Mouse (Mus musculus) intestine, embryonic 15.5 days (tissue): ENCODE results near the gene Prkcd. TPM values are rescaled to one million over a fixed set of nuclear protein-coding genes. Genes with fewer than 3 reads are reported as not detected.

Experiments used
- ATAC-seq: fragments of 200-750 bp; cut with Nextera tagmentation; 2 replicates; pipeline ENCODE4 v1.8.0; 2017; ENCODE audit warnings: moderate TSS enrichment, moderate library complexity
- H3K27ac ChIP-seq: fragments of 300-500 bp; sonication (generic); 2 replicates; pipeline ENCODE4 v1.5.1; 2015; ENCODE audit warnings: mild to moderate bottlenecking, inconsistent platforms
- H3K27me3 ChIP-seq: fragments of 300-500 bp; sonication (generic); replicated peaks from 2 replicates; pipeline ENCODE4 v1.6.1; 2015; ENCODE audit warnings: inconsistent platforms
- H3K36me3 ChIP-seq: fragments of 300-500 bp; sonication (generic); 2 replicates; pipeline ENCODE4 v1.6.1; 2015; ENCODE audit warnings: inconsistent platforms
- H3K4me1 ChIP-seq: fragments of 300-500 bp; sonication (generic); replicated peaks from 2 replicates; pipeline ENCODE4 v1.6.1; 2015; ENCODE audit warnings: inconsistent platforms
- H3K4me2 ChIP-seq: fragments of 300-500 bp; sonication (generic); replicated peaks from 2 replicates; pipeline ENCODE4 v1.6.1; 2015; ENCODE audit warnings: mild to moderate bottlenecking, inconsistent platforms
- H3K4me3 ChIP-seq: fragments of 300-500 bp; sonication (generic); replicated peaks from 2 replicates; pipeline ENCODE4 v1.5.1; 2015; ENCODE audit warnings: inconsistent platforms
- H3K9ac ChIP-seq: fragments of 300-500 bp; sonication (generic); 2 replicates; pipeline ENCODE4 v1.6.1; 2015; ENCODE audit warnings: inconsistent platforms
- H3K9me3 ChIP-seq: fragments of 300-500 bp; sonication (generic); 2 replicates; pipeline ENCODE4 v1.6.1; 2016; ENCODE audit warnings: inconsistent platforms
- WGBS: fragments of 180-500 bp; shearing (Covaris S2); methylation state at CpG from one replicate; pipeline ENCODE4 v1.1.7; 2015; 5-methylcytosine and 5-hydroxymethylcytosine counted together
- polyA plus RNA-seq: library from polyadenylated mRNA; unstranded; fragments of >200 nt; fragmentation: Nextera tagmentation; extraction: Ambion mirVana; gene quantifications from 2 replicates; pipeline ENCODE4 v1.2.1, GENCODE M21; 2015

The Prkcd gene
- polyA plus RNA-seq, 1 experiment from 2014 or later: 57.2 TPM

DNA sequence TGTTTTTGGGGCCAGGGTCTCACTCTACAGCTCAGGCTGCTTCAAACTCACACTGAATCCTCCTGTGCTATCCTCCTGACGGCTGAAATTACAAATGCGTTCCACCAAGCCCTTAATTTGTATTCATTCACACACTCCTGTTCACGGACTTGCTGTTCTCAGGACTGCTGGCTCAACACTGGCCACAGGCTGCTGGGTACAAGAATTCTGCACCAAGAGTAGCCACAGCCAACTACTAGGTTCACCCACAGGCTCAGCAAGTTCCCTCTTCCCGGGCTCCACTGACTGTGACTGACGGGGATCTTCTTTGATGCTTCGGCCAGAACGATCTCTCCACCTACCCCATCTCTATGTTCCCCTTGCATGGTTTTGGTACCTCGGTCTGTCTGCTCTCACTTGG lies 23.7 kb upstream of the Prkcd start:
- no peak for ATAC-seq
- Histone ChIP-seq H3K27ac (no peak overlapping the region), H3K4me2 (no peak overlapping the region), H3K27me3 (no peaks in the 10 kb centered on the region), H3K4me3 (no peak overlapping the region), H3K36me3 (no peaks in the 10 kb centered on the region), H3K4me1 (no peaks in the 10 kb centered on the region), H3K9ac (no peak overlapping the region), H3K9me3 (no peaks in the 10 kb centered on the region)
- WGBS: 84% methylated on average over 8 of the region's 8 CpGs

DNA sequence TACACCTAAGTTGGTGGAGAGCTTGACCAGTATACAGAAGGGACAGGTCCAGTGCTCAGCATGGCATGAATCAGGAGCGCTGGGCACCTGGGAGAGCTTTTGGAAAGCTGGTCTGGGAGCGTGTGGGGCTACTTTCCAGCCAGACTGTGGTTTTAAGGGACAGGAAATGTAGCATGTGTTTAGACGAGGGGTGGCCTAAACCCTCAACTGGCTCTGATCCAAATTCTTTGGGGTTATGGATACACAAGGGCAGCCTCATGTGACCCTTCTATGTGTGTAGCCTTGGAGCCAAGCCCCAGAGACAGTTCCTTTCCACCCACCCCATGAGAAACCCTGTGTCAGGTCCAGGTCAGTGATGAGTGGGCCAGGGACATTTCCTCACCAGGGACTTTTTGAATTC lies 22.5 kb upstream of the Prkcd start:
- WGBS: 60% methylated on average over 3 of the region's 3 CpGs
- Histone ChIP-seq H3K27ac (no peak overlapping the region), H3K4me1 (no peaks in the 10 kb centered on the region), H3K27me3 (no peaks in the 10 kb centered on the region), H3K4me3 (no peak overlapping the region), H3K36me3 (no peaks in the 10 kb centered on the region), H3K4me2 (no peak overlapping the region), H3K9me3 (no peaks in the 10 kb centered on the region), H3K9ac (no peak overlapping the region)
- ATAC-seq: no peak

- ATAC-seq: no peak
- no peak overlapping the region for H3K4me3 ChIP-seq
- no peaks in the 10 kb centered on the region for H3K9me3 ChIP-seq
- 80% methylated on average over 1 of the region's 1 CpGs for WGBS
- H3K36me3 ChIP-seq: no peaks in the 10 kb centered on the region
- no peak overlapping the region for H3K9ac ChIP-seq
- no peak overlapping the region for H3K27ac ChIP-seq
- H3K4me1 ChIP-seq: no peaks in the 10 kb centered on the region
- H3K27me3 ChIP-seq: no peaks in the 10 kb centered on the region
- no peak overlapping the region for H3K4me2 ChIP-seq
Measured at GRCm38 (mm10) chr14:30646486-30646885, 20.5 kb upstream of the Prkcd start.

DNA sequence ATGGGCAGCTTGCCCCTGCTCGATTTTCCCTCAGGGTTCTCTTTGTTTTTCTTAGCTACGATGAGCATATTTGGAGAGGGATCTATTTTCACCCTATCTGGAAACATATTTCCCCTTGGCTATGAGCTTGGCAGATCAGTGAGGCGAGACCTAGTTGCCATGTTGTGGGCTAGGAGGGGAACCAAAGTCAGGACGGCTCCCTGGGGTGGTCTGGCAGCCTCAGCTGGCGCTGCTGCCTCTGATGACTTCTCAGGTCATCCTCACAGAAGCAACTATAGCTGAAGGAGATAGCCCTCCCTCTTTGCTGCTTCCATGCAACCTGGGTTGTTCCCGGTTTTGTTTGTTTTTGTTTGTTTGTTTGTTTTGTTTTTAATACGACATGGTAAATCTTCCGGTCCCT lies 19.1 kb upstream of the Prkcd start:
- no peaks in the 10 kb centered on the region for H3K27me3 ChIP-seq
- H3K4me2 ChIP-seq: no peak overlapping the region
- no peak overlapping the region for H3K4me3 ChIP-seq
- H3K36me3 ChIP-seq: no peaks in the 10 kb centered on the region
- H3K27ac ChIP-seq: no peak overlapping the region
- H3K9me3 ChIP-seq: no peaks in the 10 kb centered on the region
- 0 out of 2 replicates have a peak, but pooled peaks cover 4% of the 10 kb centered on the region for H3K4me1 ChIP-seq
- no peak for ATAC-seq
- WGBS: 69% methylated on average over 8 of the region's 8 CpGs
- H3K9ac ChIP-seq: no peak overlapping the region

GRCm38 (mm10) chr14:30644026-30644425 lies 18.0 kb upstream of the Prkcd start:
- Histone ChIP-seq H3K36me3 (no peaks in the 10 kb centered on the region), H3K4me3 (no peak overlapping the region), H3K9ac (no peak overlapping the region), H3K4me2 (no peak overlapping the region), H3K4me1 (0 out of 2 replicates have a peak, but pooled peaks cover 5% of the 10 kb centered on the region), H3K9me3 (no peaks in the 10 kb centered on the region), H3K27me3 (no peaks in the 10 kb centered on the region), H3K27ac (no peak overlapping the region)
- 94% methylated on average over 2 of the region's 2 CpGs for WGBS
- no peak for ATAC-seq

GRCm38 (mm10) chr14:30641748-30642147 lies 15.7 kb upstream of the Prkcd start:
- Histone ChIP-seq H3K4me3 (no peak overlapping the region), H3K27me3 (no peaks in the 10 kb centered on the region), H3K4me2 (no peak overlapping the region), H3K9ac (no peak overlapping the region), H3K4me1 (0 out of 2 replicates have a peak, but pooled peaks cover 14% of the 10 kb centered on the region), H3K36me3 (no peaks in the 10 kb centered on the region), H3K9me3 (no peaks in the 10 kb centered on the region), H3K27ac (no peak overlapping the region)
- ATAC-seq: no peak
- 72% methylated on average over 2 of the region's 2 CpGs for WGBS

DNA sequence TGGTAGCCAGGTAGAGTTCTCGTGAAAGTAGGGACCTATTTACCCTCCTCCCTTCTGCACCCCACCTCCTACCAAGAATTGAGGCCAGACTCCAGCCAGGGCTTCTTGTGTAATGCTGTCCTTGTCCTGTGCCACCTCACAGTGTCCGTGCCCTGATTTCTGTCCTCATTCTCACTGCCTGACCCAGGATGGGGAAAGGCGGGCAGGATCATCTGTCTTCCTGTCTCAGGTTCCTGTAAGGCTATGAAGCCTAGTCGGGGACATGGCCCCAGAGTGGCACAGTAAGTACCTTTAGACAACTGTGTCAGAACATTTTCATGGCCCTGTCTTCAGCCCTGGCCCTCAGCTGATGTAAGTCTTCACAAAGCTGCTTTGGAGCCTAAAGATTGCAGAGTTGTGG lies 12.7 kb upstream of the Prkcd start:
- no peak overlapping the region for H3K4me3 ChIP-seq
- no peak overlapping the region for H3K27ac ChIP-seq
- H3K9me3 ChIP-seq: no peaks in the 10 kb centered on the region
- H3K27me3 ChIP-seq: no peaks in the 10 kb centered on the region
- peaks cover 35% of the 10 kb centered on the region for H3K4me1 ChIP-seq
- WGBS: 83% methylated on average over 4 of the region's 4 CpGs
- no peak overlapping the region for H3K4me2 ChIP-seq
- no peaks in the 10 kb centered on the region for H3K36me3 ChIP-seq
- ATAC-seq: no peak
- no peak overlapping the region for H3K9ac ChIP-seq

DNA sequence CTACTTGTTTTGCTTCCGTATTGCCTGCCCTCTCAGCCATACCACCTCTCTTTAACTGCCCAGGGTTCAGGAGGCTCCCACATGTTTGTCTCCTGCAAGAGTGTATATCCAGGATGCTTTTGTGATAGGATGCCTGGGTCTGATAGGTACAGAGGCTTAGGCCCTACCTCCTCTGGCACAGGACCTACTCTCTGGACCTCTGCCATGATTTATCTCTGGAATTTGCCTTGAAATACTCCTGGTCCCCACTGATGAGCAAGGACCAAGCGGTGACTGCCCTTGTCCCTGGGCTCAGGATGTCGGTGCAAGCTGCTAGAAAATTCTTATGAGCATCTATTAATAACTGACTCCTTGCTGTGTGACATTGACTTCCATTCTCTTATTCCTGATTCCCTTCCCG lies 12.0 kb upstream of the Prkcd start:
- Histone ChIP-seq H3K9ac (no peak overlapping the region), H3K27ac (no peak overlapping the region), H3K27me3 (no peaks in the 10 kb centered on the region), H3K4me2 (no peak overlapping the region), H3K4me1 (peaks cover 35% of the 10 kb centered on the region), H3K36me3 (no peaks in the 10 kb centered on the region), H3K9me3 (no peaks in the 10 kb centered on the region), H3K4me3 (no peak overlapping the region)
- WGBS: 80% methylated on average over 4 of the region's 4 CpGs
- ATAC-seq: no peak

- Histone ChIP-seq H3K4me3 (no peak overlapping the region), H3K9ac (no peak overlapping the region), H3K27ac (0 out of 2 replicates have a peak overlapping the region, but pooled peaks have one; percentile 18), H3K27me3 (no peaks in the 10 kb centered on the region), H3K4me1 (peaks cover 35% of the 10 kb centered on the region), H3K4me2 (no peak overlapping the region), H3K9me3 (no peaks in the 10 kb centered on the region), H3K36me3 (no peaks in the 10 kb centered on the region)
- 66% methylated on average over 2 of the region's 2 CpGs for WGBS
- peak; percentile 69 for ATAC-seq
Measured at GRCm38 (mm10) chr14:30637087-30637486, 11.1 kb upstream of the Prkcd start.

DNA sequence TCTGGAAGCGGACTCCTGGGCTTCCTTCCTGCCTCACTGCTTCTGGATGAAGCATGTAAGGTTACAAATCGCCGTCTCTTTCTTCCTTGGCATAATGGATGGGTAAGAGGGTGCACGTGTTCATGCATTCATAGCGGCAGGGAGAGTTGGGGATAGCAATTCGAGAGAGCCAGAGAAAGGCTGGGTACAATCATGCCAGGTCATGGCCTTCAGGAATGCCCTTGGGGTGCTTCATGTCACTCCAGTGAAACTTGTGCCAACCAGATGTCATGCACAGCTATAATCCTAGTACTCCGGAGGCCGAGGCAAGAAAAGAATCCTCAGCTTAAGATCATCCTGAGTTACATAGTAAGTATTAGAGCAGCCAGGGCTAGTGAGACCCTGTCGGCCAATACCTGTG lies 10.5 kb upstream of the Prkcd start:
- Histone ChIP-seq H3K4me2 (no peak overlapping the region), H3K27ac (0 out of 2 replicates have a peak overlapping the region, but pooled peaks have one; percentile 18), H3K4me1 (peaks cover 39% of the 10 kb centered on the region)

DNA sequence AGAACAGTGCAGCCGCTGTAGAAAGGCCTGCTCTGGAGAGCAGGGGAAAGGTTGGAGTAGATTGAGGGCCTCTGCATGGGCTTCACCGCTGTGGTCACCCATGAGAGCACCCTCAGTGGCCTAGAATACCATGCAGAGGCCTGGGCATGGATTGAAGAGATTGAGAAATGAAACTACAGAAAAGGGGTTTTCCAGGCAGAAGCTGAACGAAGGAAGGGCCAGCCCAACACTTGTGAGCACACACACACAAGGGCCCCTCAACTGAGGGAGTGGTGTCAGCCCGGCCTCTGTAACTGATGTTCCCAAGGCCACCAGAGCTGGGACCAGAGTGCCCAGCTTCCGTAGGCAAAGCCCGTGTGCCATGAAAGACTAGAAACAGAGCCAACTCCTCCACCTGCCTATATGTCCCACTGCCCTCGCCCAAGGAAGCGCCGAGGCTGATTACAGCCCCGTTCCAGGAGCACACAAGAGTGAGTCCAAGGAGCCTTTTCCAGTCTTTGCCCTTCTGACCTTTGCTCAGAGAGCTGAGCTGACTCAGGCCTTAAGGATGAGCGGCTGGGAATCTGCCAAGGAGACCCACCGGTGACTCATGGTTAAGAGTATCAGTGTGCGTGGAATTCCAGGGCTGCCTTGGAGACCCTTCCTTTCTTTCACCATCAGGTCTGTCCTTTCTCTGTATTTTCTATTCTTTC lies 9.4 kb upstream of the Prkcd start:
- no peaks in the 10 kb centered on the region for H3K9me3 ChIP-seq
- peak overlapping the region; percentile 5; the same call in 1 of the 2 replicates for H3K9ac ChIP-seq
- 56% methylated on average over 13 of the region's 13 CpGs for WGBS
- no peaks in the 10 kb centered on the region for H3K36me3 ChIP-seq
- H3K4me2 ChIP-seq: peak overlapping the region; percentile 9; the same call in 1 of the 2 replicates
- peak overlapping the region; percentile 76 for H3K27ac ChIP-seq
- ATAC-seq: peak; percentile 74
- H3K4me1 ChIP-seq: peaks cover 41% of the 10 kb centered on the region
- H3K4me3 ChIP-seq: no peak overlapping the region
- H3K27me3 ChIP-seq: no peaks in the 10 kb centered on the region

More for the DNA sequence above, 10.5 kb upstream of the Prkcd start:
- 86% methylated on average over 9 of the region's 9 CpGs for WGBS
- Histone ChIP-seq H3K27me3 (no peaks in the 10 kb centered on the region), H3K36me3 (no peaks in the 10 kb centered on the region), H3K4me3 (no peak overlapping the region), H3K9ac (no peak overlapping the region), H3K9me3 (no peaks in the 10 kb centered on the region)
- ATAC-seq: no peak

DNA sequence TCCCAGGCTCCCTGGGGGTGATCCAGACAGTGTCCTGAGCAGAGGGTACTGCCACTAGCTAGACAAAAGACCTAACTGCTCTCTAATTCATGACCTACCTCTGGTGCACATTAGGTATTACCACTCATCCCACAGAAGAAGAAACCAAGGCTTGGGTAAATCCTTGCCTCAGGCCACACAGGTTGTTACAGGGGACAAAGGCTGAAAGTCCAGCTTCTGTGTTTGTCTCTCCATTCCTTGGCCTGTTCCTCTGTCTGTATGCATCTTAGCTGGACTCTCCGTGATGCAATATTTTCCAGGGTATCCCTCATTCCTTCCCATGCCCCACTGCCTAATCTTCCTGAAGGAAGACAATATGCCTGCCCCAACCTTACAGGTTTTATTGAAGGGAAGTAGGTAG lies 8.4 kb upstream of the Prkcd start:
- Histone ChIP-seq H3K9ac (no peak overlapping the region), H3K4me3 (no peak overlapping the region), H3K4me1 (peaks cover 37% of the 10 kb centered on the region), H3K4me2 (no peak overlapping the region), H3K9me3 (no peaks in the 10 kb centered on the region), H3K36me3 (no peaks in the 10 kb centered on the region), H3K27me3 (no peaks in the 10 kb centered on the region), H3K27ac (0 out of 2 replicates have a peak overlapping the region, but pooled peaks have one; percentile 76)
- 88% methylated on average over 1 of the region's 1 CpGs for WGBS
- ATAC-seq: no peak

GRCm38 (mm10) chr14:30633708-30634107 lies 7.7 kb upstream of the Prkcd start:
- H3K4me3 ChIP-seq: no peak overlapping the region
- no peak overlapping the region for H3K27ac ChIP-seq
- no peaks in the 10 kb centered on the region for H3K27me3 ChIP-seq
- H3K4me1 ChIP-seq: peaks cover 37% of the 10 kb centered on the region
- ATAC-seq: no peak
- H3K9me3 ChIP-seq: no peaks in the 10 kb centered on the region
- H3K9ac ChIP-seq: no peak overlapping the region
- no peak overlapping the region for H3K4me2 ChIP-seq
- no peaks in the 10 kb centered on the region for H3K36me3 ChIP-seq
- WGBS: 72% methylated on average over 7 of the region's 7 CpGs
